Mouse (Mus musculus): ENCODE measurements around the gene Mut. TPM values are rescaled to one million over a fixed set of nuclear protein-coding genes. Genes with fewer than 3 reads are reported as not detected.

Gene Mut
- polyA plus RNA-seq (2014; fragmentation: Nextera tagmentation; extraction: Ambion mirVana): 42.8 and 43.4 TPM in 2 replicates

DNA sequence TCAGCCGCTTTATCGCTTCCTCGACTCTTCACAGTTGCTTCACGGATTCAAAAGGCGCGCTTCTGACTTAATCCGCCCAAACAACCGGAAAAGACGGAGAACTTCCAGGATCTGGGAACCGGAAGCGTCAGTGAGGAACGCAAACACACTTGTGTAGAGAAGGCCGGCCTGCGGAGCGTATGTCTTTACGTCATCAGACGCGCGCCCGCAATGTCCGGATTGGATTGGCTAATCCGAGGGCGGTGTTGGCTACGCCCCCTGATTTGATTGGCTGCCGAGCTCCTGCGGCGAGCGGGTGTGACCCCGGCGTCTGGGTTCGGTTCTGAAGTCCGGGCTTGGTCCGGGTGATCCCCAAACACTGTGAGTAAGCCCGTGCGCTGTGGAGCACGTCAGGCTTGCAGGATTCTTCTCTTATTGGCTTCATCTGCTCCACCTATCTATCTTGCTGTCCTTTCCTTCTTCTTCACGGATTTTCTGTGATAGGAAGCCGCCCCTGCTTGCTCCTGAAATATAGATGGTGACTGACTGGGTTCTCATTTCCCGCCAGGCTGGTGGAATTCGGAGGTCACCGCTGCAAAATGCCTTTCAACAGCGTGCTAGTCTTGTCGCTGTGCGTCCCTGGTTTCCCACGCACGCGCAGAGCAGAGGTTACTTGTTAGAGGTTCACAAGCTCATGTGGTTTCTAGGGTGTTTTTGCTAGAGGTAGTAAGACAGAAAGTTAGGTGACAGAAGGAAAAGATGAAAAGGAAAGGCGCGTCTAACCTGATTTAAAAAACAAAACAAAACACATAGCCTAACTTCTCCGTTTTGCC is at the start of gene Mut, which contains the start of gene Cenpq:
Gene Mut (plus strand): TSS at position 266 of the 812 bp plus-strand sequence.
Gene Cenpq (minus strand): TSS at position 628 of the 812 bp plus-strand sequence.
- H3K27me3 ChIP-seq (replicated peaks; ENCODE audit: control insufficient read depth, insufficient read depth, low read length): no peaks in the 10 kb centered on the region
- H3K4me3 ChIP-seq (ENCODE audit: low read depth, low read length): peak within 1 kb of the TSS; percentile 81
- H3K9ac ChIP-seq (ENCODE audit: low read depth, low read length): peak within 1 kb of the TSS; percentile 87
- peak; percentile 99 for ATAC-seq (replicated peaks; ENCODE audit: low FRiP score)
- H3K27ac ChIP-seq (ENCODE audit: low read depth, low read length): peak within 1 kb of the TSS; percentile 95
- DNase-seq (ENCODE audit: low spot score): peak; percentile 93
- peaks cover 2% of the 10 kb centered on the region; the same call in 1 of the 2 replicates for H3K36me3 ChIP-seq (ENCODE audit: control insufficient read depth, insufficient read depth, low read length)
- H3K9me3 ChIP-seq (ENCODE audit: control insufficient read depth, low read length): no peaks in the 10 kb centered on the region
- WGBS: under 1% methylated on average over 50 of the region's 50 CpGs
- peak within 1 kb of the TSS; percentile 76 for H3K4me2 ChIP-seq
- H3K4me1 ChIP-seq (replicated peaks; ENCODE audit: control insufficient read depth, insufficient read depth, low read length): no peaks in the 10 kb centered on the region

- no peak overlapping the region for H3K4me3 ChIP-seq (ENCODE audit: low read depth, low read length)
- no peak overlapping the region for H3K9ac ChIP-seq (ENCODE audit: low read depth, low read length)
- no peaks in the 10 kb centered on the region for H3K4me1 ChIP-seq (replicated peaks; ENCODE audit: control insufficient read depth, insufficient read depth, low read length)
- no peaks in the 10 kb centered on the region for H3K36me3 ChIP-seq (ENCODE audit: control insufficient read depth, insufficient read depth, low read length)
- no peak overlapping the region for H3K4me2 ChIP-seq
- WGBS: 78% methylated on average over 4 of the region's 4 CpGs
- no peak overlapping the region for H3K27ac ChIP-seq (ENCODE audit: low read depth, low read length)
- DNase-seq (ENCODE audit: low spot score): no peak
- H3K27me3 ChIP-seq (replicated peaks; ENCODE audit: control insufficient read depth, insufficient read depth, low read length): no peaks in the 10 kb centered on the region
- no peaks in the 10 kb centered on the region for H3K9me3 ChIP-seq (ENCODE audit: control insufficient read depth, low read length)
- ATAC-seq (replicated peaks; ENCODE audit: low FRiP score): no peak
These were observed 49.3 kb upstream of the Mut start for GRCm38 (mm10) chr17:40885155-40885554.

GRCm38 (mm10) chr17:40887849-40888536 is 46.5 kb upstream of the Mut start:
- DNase-seq (ENCODE audit: low spot score) (no peak), ATAC-seq (replicated peaks; ENCODE audit: low FRiP score) (peak; percentile 83)
- 53% methylated on average over 4 of the region's 4 CpGs for WGBS
- Histone ChIP-seq H3K36me3 (ENCODE audit: control insufficient read depth, insufficient read depth, low read length) (no peaks in the 10 kb centered on the region), H3K9ac (ENCODE audit: low read depth, low read length) (no peak overlapping the region), H3K27ac (ENCODE audit: low read depth, low read length) (no peak overlapping the region), H3K4me1 (replicated peaks; ENCODE audit: control insufficient read depth, insufficient read depth, low read length) (no peaks in the 10 kb centered on the region), H3K4me3 (ENCODE audit: low read depth, low read length) (no peak overlapping the region), H3K9me3 (ENCODE audit: control insufficient read depth, low read length) (no peaks in the 10 kb centered on the region), H3K4me2 (no peak overlapping the region), H3K27me3 (replicated peaks; ENCODE audit: control insufficient read depth, insufficient read depth, low read length) (no peaks in the 10 kb centered on the region)

DNA sequence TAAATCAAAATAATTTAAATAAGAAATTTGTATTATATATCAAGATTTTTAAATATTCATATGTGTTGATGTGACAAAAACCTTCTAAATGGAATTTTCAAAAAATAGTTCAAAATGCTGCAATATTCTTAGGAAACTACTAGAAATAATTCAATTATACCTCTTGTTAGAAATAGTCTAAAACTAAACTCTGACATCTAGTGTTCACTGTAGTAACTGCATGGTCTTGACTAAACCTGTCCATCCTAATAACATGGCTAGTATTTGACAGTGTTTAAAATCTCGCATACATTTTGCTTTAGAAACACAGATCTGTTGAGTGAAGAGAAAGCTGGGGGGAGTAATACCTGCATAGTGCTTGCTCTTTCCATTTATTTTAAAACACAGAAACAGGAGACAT is 37.6 kb upstream of the Mut start:
- 68% methylated on average over 1 of the region's 1 CpGs for WGBS

DNA sequence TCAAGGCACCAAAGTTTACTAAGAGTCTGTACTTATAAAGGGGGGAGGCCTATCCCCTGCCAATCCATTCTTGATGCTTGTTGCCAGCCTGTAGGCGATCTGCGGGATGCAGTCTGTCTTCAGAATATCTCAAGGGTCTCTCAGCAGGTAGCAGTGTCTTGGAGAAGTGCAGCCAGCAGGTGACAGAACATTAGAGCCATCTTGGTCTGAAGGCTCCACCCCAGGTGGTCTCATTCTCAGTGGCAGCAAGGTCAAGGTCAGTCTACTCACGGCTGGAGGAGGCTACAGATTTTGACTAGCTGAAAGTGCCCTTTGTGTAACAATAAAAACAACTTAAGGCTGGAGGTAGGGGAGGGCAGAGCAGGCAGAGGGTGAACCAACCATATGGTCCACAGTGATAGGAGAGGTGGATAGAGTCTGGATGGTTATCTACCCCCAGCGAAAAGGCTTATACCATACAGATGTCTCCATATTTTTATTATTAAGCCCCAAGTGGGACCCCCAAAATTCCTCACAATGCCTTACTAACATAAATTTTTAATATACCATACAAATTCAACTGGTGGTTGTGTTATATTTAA is 34.6 kb upstream of the Mut start:
- H3K4me2 ChIP-seq: no peak overlapping the region
- no peak overlapping the region for H3K9ac ChIP-seq (ENCODE audit: low read depth, low read length)
- DNase-seq (ENCODE audit: low spot score) (no peak), ATAC-seq (replicated peaks; ENCODE audit: low FRiP score) (peak; percentile 82)
- H3K27ac ChIP-seq (ENCODE audit: low read depth, low read length): no peak overlapping the region
- H3K9me3 ChIP-seq (ENCODE audit: control insufficient read depth, low read length): no peaks in the 10 kb centered on the region
- H3K4me3 ChIP-seq (ENCODE audit: low read depth, low read length): no peak overlapping the region
- WGBS: 54% methylated on average over 4 of the region's 4 CpGs
- H3K36me3 ChIP-seq (ENCODE audit: control insufficient read depth, insufficient read depth, low read length): no peaks in the 10 kb centered on the region
- H3K4me1 ChIP-seq (replicated peaks; ENCODE audit: control insufficient read depth, insufficient read depth, low read length): peaks cover 12% of the 10 kb centered on the region
- no peaks in the 10 kb centered on the region for H3K27me3 ChIP-seq (replicated peaks; ENCODE audit: control insufficient read depth, insufficient read depth, low read length)

More for the DNA sequence above, 37.6 kb upstream of the Mut start:
- Histone ChIP-seq H3K4me1 (replicated peaks; ENCODE audit: control insufficient read depth, insufficient read depth, low read length) (peaks cover 3% of the 10 kb centered on the region; the same call in 1 of the 2 replicates), H3K4me3 (ENCODE audit: low read depth, low read length) (no peak overlapping the region), H3K27ac (ENCODE audit: low read depth, low read length) (no peak overlapping the region), H3K27me3 (replicated peaks; ENCODE audit: control insufficient read depth, insufficient read depth, low read length) (no peaks in the 10 kb centered on the region), H3K4me2 (no peak overlapping the region), H3K9me3 (ENCODE audit: control insufficient read depth, low read length) (no peaks in the 10 kb centered on the region), H3K9ac (ENCODE audit: low read depth, low read length) (no peak overlapping the region), H3K36me3 (ENCODE audit: control insufficient read depth, insufficient read depth, low read length) (no peaks in the 10 kb centered on the region)
- no peak for DNase-seq (ENCODE audit: low spot score)
- ATAC-seq (replicated peaks; ENCODE audit: low FRiP score): no peak

DNA sequence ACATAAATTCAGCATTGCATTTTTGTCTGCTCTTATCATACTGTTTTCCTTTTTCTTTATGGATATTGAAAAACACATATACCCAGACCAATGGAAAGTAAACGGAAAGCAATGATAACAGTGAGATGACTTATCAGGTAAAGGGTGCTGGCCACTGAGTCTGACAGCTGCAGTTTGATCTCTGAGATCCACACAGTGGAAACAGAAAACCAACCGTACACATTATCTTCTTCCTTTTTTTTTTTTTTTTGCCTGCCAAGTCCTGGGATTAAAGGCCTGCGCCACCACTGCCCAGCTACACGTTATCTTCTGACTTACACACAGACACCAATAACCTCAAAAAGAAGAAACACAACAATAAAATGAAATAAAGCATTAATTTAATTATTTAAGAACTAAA is 31.1 kb upstream of the Mut start:
- no peak overlapping the region for H3K4me3 ChIP-seq (ENCODE audit: low read depth, low read length)
- DNase-seq (ENCODE audit: low spot score) (no peak), ATAC-seq (replicated peaks; ENCODE audit: low FRiP score) (peak; percentile 39; the same call in 1 of the 2 replicates)
- H3K9me3 ChIP-seq (ENCODE audit: control insufficient read depth, low read length): no peaks in the 10 kb centered on the region
- H3K27me3 ChIP-seq (replicated peaks; ENCODE audit: control insufficient read depth, insufficient read depth, low read length): no peaks in the 10 kb centered on the region
- WGBS: 30% methylated on average over 4 of the region's 4 CpGs
- H3K27ac ChIP-seq (ENCODE audit: low read depth, low read length): no peak overlapping the region
- no peak overlapping the region for H3K9ac ChIP-seq (ENCODE audit: low read depth, low read length)
- peaks cover 12% of the 10 kb centered on the region for H3K4me1 ChIP-seq (replicated peaks; ENCODE audit: control insufficient read depth, insufficient read depth, low read length)
- no peak overlapping the region for H3K4me2 ChIP-seq
- H3K36me3 ChIP-seq (ENCODE audit: control insufficient read depth, insufficient read depth, low read length): no peaks in the 10 kb centered on the region

DNA sequence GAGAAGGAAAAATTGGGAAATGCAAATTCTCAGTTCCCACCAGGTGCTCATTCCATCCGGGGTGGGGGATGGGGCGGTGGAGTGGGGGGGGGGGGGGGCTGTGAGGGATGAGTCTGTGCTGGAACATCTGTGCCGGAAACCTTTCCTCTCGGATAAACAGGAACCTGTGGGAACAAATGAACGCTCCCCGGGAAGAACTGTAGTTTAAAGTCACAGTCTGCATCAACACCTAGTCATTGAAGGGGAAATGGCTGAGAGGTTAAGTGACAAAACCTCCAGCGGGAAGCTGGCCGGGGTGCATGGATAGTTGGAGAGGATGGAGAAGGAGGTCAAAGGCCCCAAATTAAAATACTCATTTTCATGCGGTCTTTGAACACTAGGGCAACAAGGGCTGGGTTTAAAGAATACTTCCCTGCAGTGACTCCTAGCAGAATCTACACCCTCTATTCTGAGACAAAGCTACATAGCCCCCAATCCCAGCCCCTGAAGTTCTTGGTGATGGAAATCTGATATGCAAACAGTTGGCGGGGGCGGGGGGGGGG is 30.4 kb upstream of the Mut start:
- H3K27me3 ChIP-seq (replicated peaks; ENCODE audit: control insufficient read depth, insufficient read depth, low read length): no peaks in the 10 kb centered on the region
- peaks cover 12% of the 10 kb centered on the region for H3K4me1 ChIP-seq (replicated peaks; ENCODE audit: control insufficient read depth, insufficient read depth, low read length)
- no peaks in the 10 kb centered on the region for H3K36me3 ChIP-seq (ENCODE audit: control insufficient read depth, insufficient read depth, low read length)
- no peak overlapping the region for H3K9ac ChIP-seq (ENCODE audit: low read depth, low read length)
- H3K4me2 ChIP-seq: peak overlapping the region; percentile 43; the same call in 1 of the 2 replicates
- H3K9me3 ChIP-seq (ENCODE audit: control insufficient read depth, low read length): no peaks in the 10 kb centered on the region
- 14% methylated on average over 11 of the region's 11 CpGs for WGBS
- DNase-seq (ENCODE audit: low spot score): no peak
- no peak overlapping the region for H3K27ac ChIP-seq (ENCODE audit: low read depth, low read length)
- no peak for ATAC-seq (replicated peaks; ENCODE audit: low FRiP score)
- H3K4me3 ChIP-seq (ENCODE audit: low read depth, low read length): no peak overlapping the region

GRCm38 (mm10) chr17:40904721-40905154 is 29.7 kb upstream of the Mut start:
- no peak for ATAC-seq (replicated peaks; ENCODE audit: low FRiP score)
- Histone ChIP-seq H3K4me2 (peak overlapping the region; percentile 43), H3K27me3 (replicated peaks; ENCODE audit: control insufficient read depth, insufficient read depth, low read length) (no peaks in the 10 kb centered on the region), H3K9me3 (ENCODE audit: control insufficient read depth, low read length) (no peaks in the 10 kb centered on the region), H3K9ac (ENCODE audit: low read depth, low read length) (no peak overlapping the region), H3K4me3 (ENCODE audit: low read depth, low read length) (no peak overlapping the region), H3K4me1 (replicated peaks; ENCODE audit: control insufficient read depth, insufficient read depth, low read length) (peaks cover 11% of the 10 kb centered on the region), H3K27ac (ENCODE audit: low read depth, low read length) (no peak overlapping the region), H3K36me3 (ENCODE audit: control insufficient read depth, insufficient read depth, low read length) (no peaks in the 10 kb centered on the region)
- DNase-seq (ENCODE audit: low spot score): no peak
- WGBS: 11% methylated on average over 13 of the region's 14 CpGs

Data from liver, embryonic 11.5 days (tissue).